Mouse (Mus musculus) central nervous system, embryonic 18 days (tissue): ENCODE data around the gene Lhx3. TPM values are rescaled to one million over a fixed set of nuclear protein-coding genes. Genes with fewer than 3 reads are reported as not detected.

Experiments used
- polyA plus RNA-seq: library from polyadenylated mRNA; depleted of rRNA; stranded (reverse); fragments of >200 nt; gene quantifications from 2 replicates; pipeline ENCODE4 v1.2.3, GENCODE M21; 2012; rRNA removed

Gene Lhx3
- polyA plus RNA-seq: 0.08 and 0.39 TPM in 2 replicates

GRCm38 (mm10) chr2:26208126-26208789 is at the start of gene Lhx3:
Lhx3 (minus strand) TSS chr2:26208289.

GRCm38 (mm10) chr2:26237290-26237782 is 29.2 kb upstream of the Lhx3 start, which contains the start of gene Qsox2:
Qsox2 (minus strand) TSS chr2:26237525.

Other genes with a start within 250 kb of the Lhx3 start
- 42.6 and 49.3 TPM in 2 replicates for gene Camsap1, start 225.0 kb downstream of the Lhx3 start, polyA plus RNA-seq
- gene Ubac1, start 186.5 kb downstream of the Lhx3 start, polyA plus RNA-seq: 125 and 130 TPM in 2 replicates
- gene Nacc2, start 85.1 kb downstream of the Lhx3 start, polyA plus RNA-seq: 10.7 and 11.1 TPM in 2 replicates
- gene Qsox2, start 29.2 kb upstream of the Lhx3 start, polyA plus RNA-seq: 18.2 and 19.5 TPM in 2 replicates
- 1.4 and 1.7 TPM in 2 replicates for gene Ccdc187, start 86.3 kb upstream of the Lhx3 start, polyA plus RNA-seq
- 133 and 153 TPM in 2 replicates for gene Gpsm1, start 107.2 kb upstream of the Lhx3 start, polyA plus RNA-seq
- 28.5 and 28.7 TPM in 2 replicates for gene Dnlz, start 143.8 kb upstream of the Lhx3 start, polyA plus RNA-seq
- 2.1 and 3.2 TPM in 2 replicates for gene Card9, start 152.6 kb upstream of the Lhx3 start, polyA plus RNA-seq
- gene Snapc4, start 172.4 kb upstream of the Lhx3 start, polyA plus RNA-seq: 57.9 and 63.3 TPM in 2 replicates
- gene Entr1, start 181.0 kb upstream of the Lhx3 start, polyA plus RNA-seq: 294 and 301 TPM in 2 replicates
- gene Pmpca, start 181.1 kb upstream of the Lhx3 start, polyA plus RNA-seq: 123 and 126 TPM in 2 replicates
- 34.4 and 35.6 TPM in 2 replicates for gene Inpp5e, start 200.9 kb upstream of the Lhx3 start, polyA plus RNA-seq
- gene Sec16a, start 236.9 kb upstream of the Lhx3 start, polyA plus RNA-seq: 35.6 and 37.3 TPM in 2 replicates